Mouse (Mus musculus): Measurements from ENCODE around the gene Banp.

GRCm38 (mm10) chr8:122022274-122022673 lies 72.7 kb downstream of the Banp start:
- TF ChIP-seq POLR2A (IDR thresholded peaks at IDR 0.05; ENCODE audit: insufficient read depth, low read depth, low read length), result no peak
- no peak for TF ChIP-seq EP300 (IDR thresholded peaks at IDR 0.05; ENCODE audit: insufficient read depth, low read depth, low read length)
